Mouse (Mus musculus) forebrain, embryonic 11.5 days (tissue): ENCODE measurements around the gene Gm13288. TPM values are rescaled to one million over a fixed set of nuclear protein-coding genes. Genes with fewer than 3 reads are reported as not detected.
"Not testable (repeated sequence)": the region's sequence is repeated elsewhere in the genome, so short reads cannot be mapped to it uniquely, and the experiment has no call there.

Experiments
- ATAC-seq: fragments of 200-750 bp; cut with Nextera tagmentation; replicated peaks from 2 replicates; pipeline ENCODE4 v1.8.0; 2017; ENCODE audit warnings: moderate TSS enrichment; ENCODE audit not compliant: low FRiP score
- DNase-seq: peaks from one replicate; pipeline ENCODE4 v3.0.0-alpha.2; 2017; ENCODE audit warnings: low spot score
- H3K27ac ChIP-seq: fragments of 300-500 bp; sonication (generic); 2 replicates; pipeline ENCODE4 v1.5.1; 2014; ENCODE audit warnings: low read depth, low read length
- H3K27me3 ChIP-seq: fragments of 300-500 bp; sonication (generic); 2 replicates; pipeline ENCODE4 v1.6.1; 2014; ENCODE audit warnings: mild to moderate bottlenecking, low read length, mixed read lengths; ENCODE audit not compliant: control insufficient read depth, insufficient read depth
- H3K36me3 ChIP-seq: fragments of 300-500 bp; sonication (generic); 2 replicates; pipeline ENCODE4 v1.6.1; 2014; ENCODE audit warnings: mild to moderate bottlenecking, low read length, moderate library complexity, mixed read lengths; ENCODE audit not compliant: control insufficient read depth, insufficient read depth
- H3K4me1 ChIP-seq: fragments of 300-500 bp; sonication (generic); replicated peaks from 2 replicates; pipeline ENCODE4 v1.6.1; 2014; ENCODE audit warnings: low read length, mixed read lengths; ENCODE audit not compliant: control insufficient read depth, insufficient read depth
- H3K4me2 ChIP-seq: fragments of 300-500 bp; sonication (generic); 2 replicates; pipeline ENCODE4 v1.6.1; 2014; ENCODE audit warnings: low read depth, mild to moderate bottlenecking, low read length, moderate library complexity, mixed read lengths; ENCODE audit not compliant: severe bottlenecking
- H3K4me3 ChIP-seq: fragments of 300-500 bp; sonication (generic); 2 replicates; pipeline ENCODE4 v1.5.1; 2014; ENCODE audit warnings: low read depth, low read length
- H3K9ac ChIP-seq: fragments of 300-500 bp; sonication (generic); 2 replicates; pipeline ENCODE4 v1.6.1; 2014; ENCODE audit warnings: low read length
- H3K9me3 ChIP-seq: fragments of 300-500 bp; sonication (generic); 2 replicates; pipeline ENCODE4 v1.6.1; 2016; ENCODE audit warnings: low read length, mixed read lengths; ENCODE audit not compliant: control insufficient read depth
- WGBS: fragments of 180-500 bp; shearing (Covaris S2); extraction: QIAGEN DNeasy Blood & Tissue Kit; methylation state at CpG from one replicate; pipeline ENCODE4 v1.1.7; 2014; 5-methylcytosine and 5-hydroxymethylcytosine counted together
- polyA plus RNA-seq: library from polyadenylated mRNA; unstranded; fragments of >200 nt; fragmentation: Nextera tagmentation; extraction: Ambion mirVana; gene quantifications from 2 replicates; pipeline ENCODE4 v1.2.1, GENCODE M21; 2014

Gm13288 gene
- polyA plus RNA-seq, 1 experiment from 2014 or later: not detected

GRCm38 (mm10) chr4:88822995-88823394 is 17.7 kb downstream of the Gm13288 start:
- H3K27ac ChIP-seq: no peak overlapping the region
- H3K27me3 ChIP-seq: no peaks in the 10 kb centered on the region
- 22% methylated on average over 4 of the region's 4 CpGs for WGBS
- H3K4me2 ChIP-seq: no peak overlapping the region
- H3K36me3 ChIP-seq: no peaks in the 10 kb centered on the region
- no peak for ATAC-seq
- H3K4me1 ChIP-seq: no peaks in the 10 kb centered on the region
- no peak overlapping the region for H3K9ac ChIP-seq
- H3K4me3 ChIP-seq: no peak overlapping the region
- no peaks in the 10 kb centered on the region for H3K9me3 ChIP-seq
- DNase-seq: no peak

DNA sequence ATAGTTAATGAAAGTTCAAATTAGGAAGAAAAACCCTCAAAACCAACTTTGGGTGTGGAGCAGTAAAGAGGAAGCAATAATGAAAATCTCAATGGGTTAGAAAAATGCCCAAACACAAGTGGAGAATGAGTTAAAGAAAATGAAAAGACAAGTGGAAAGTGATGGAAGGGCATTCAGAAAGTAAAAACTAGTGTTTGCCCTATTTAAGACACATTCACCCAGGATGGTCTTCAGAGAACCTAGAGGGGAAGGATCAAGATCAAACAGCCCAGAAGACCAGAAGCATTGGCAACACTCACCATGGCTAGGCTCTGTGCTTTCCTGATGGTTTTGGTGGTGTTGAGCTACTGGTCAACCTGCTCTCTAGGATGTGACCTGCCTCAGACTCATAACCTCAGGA is 21.8 kb downstream of the Gm13288 start, which contains the start of gene Ifna6:
Gene Ifna6 (plus strand): TSS at position 301 of the 400 bp plus-strand sequence.
- not testable (repeated sequence) for H3K36me3 ChIP-seq, DNase-seq, H3K4me3 ChIP-seq, H3K4me1 ChIP-seq, H3K9ac ChIP-seq, H3K4me2 ChIP-seq, H3K9me3 ChIP-seq, H3K27me3 ChIP-seq, H3K27ac ChIP-seq, ATAC-seq

- 31% methylated on average over 4 of the region's 4 CpGs for WGBS
- Histone ChIP-seq H3K27me3 (no peaks in the 10 kb centered on the region), H3K4me1 (no peaks in the 10 kb centered on the region), H3K9ac (no peak overlapping the region), H3K36me3 (no peaks in the 10 kb centered on the region), H3K4me2 (no peak overlapping the region), H3K4me3 (no peak overlapping the region), H3K9me3 (no peaks in the 10 kb centered on the region), H3K27ac (no peak overlapping the region)
- DNase-seq (no peak), ATAC-seq (no peak)
Measured at GRCm38 (mm10) chr4:88830523-88830922, 25.2 kb downstream of the Gm13288 start.

DNA sequence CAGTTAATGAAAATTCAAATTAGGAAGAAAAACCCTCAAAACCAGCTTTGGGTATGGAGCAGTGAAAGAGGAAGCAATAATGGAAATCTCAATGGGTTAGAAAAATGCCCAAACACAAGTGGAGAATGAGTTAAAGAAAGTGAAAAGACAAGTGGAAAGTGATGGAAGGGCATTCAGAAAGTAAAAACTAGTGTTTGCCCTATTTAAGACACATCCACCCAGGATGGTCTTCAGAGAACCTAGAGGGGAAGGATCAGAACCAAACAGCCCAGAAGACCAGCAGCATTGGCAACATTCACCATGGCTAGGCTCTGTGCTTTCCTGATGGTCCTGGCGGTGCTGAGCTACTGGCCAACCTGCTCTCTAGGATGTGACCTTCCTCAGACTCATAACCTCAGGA is 29.9 kb downstream of the Gm13288 start, which contains the start of gene Ifna5:
Gene Ifna5 (plus strand): TSS at position 301 of the 400 bp plus-strand sequence.
- 89% methylated on average over 1 of the region's 1 CpGs for WGBS

DNA sequence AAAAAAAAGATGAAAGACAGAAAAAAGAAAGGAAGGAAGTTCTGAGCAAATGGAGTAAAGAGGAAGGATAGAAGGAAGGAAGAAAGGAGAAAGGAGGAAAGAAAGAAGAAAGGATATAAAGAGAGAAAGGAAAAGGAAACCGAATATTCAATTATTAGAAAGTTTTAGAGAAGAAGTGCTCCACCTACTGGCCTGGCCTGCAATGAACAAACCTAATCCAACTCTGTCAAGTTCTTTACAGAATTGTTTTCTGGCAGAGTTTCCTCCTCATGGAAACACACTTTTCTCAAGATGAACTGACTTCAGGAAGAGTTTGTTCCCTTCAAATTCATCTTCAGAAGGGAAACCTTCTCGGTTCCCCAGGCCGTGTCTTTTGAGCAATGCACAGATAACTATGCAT is 33.5 kb downstream of the Gm13288 start:
- 40% methylated on average over 3 of the region's 3 CpGs for WGBS
- H3K27me3 ChIP-seq: no peaks in the 10 kb centered on the region

More for the DNA sequence above, 29.9 kb downstream of the Gm13288 start, which contains the start of gene Ifna5:
- not testable (repeated sequence) for H3K36me3 ChIP-seq, H3K9ac ChIP-seq, H3K27me3 ChIP-seq, H3K27ac ChIP-seq, H3K4me2 ChIP-seq, ATAC-seq, DNase-seq, H3K4me1 ChIP-seq, H3K4me3 ChIP-seq, H3K9me3 ChIP-seq

GRCm38 (mm10) chr4:88840058-88840457 is 34.7 kb downstream of the Gm13288 start:
- Histone ChIP-seq H3K9ac (no peak overlapping the region), H3K4me3 (no peak overlapping the region), H3K27me3 (no peaks in the 10 kb centered on the region), H3K4me2 (no peak overlapping the region), H3K27ac (no peak overlapping the region), H3K4me1 (no peaks in the 10 kb centered on the region), H3K36me3 (no peaks in the 10 kb centered on the region), H3K9me3 (no peaks in the 10 kb centered on the region)
- ATAC-seq (no peak), DNase-seq (no peak)
- 81% methylated on average over 3 of the region's 3 CpGs for WGBS

More for the DNA sequence above, 33.5 kb downstream of the Gm13288 start:
- no peak overlapping the region for H3K9ac ChIP-seq
- no peak for ATAC-seq
- no peaks in the 10 kb centered on the region for H3K36me3 ChIP-seq
- H3K4me2 ChIP-seq: no peak overlapping the region
- no peak for DNase-seq
- H3K4me3 ChIP-seq: no peak overlapping the region
- H3K27ac ChIP-seq: no peak overlapping the region
- no peaks in the 10 kb centered on the region for H3K4me1 ChIP-seq
- H3K9me3 ChIP-seq: no peaks in the 10 kb centered on the region

GRCm38 (mm10) chr4:88841438-88841911 is 36.1 kb downstream of the Gm13288 start, which contains the start of gene Ifna4:
Gene Ifna4, plus strand, starts transcription at chr4:88841861.
- H3K4me3 ChIP-seq: no peak within 1 kb of the TSS
- no peak within 1 kb of the TSS for H3K27ac ChIP-seq
- H3K9me3 ChIP-seq: no peaks in the 10 kb centered on the region
- no peaks in the 10 kb centered on the region for H3K36me3 ChIP-seq
- WGBS: 41% methylated on average over 2 of the region's 2 CpGs
- no peak within 1 kb of the TSS for H3K9ac ChIP-seq
- ATAC-seq: no peak
- no peak within 1 kb of the TSS for H3K4me2 ChIP-seq
- DNase-seq: no peak
- H3K27me3 ChIP-seq: no peaks in the 10 kb centered on the region
- no peaks in the 10 kb centered on the region for H3K4me1 ChIP-seq

DNA sequence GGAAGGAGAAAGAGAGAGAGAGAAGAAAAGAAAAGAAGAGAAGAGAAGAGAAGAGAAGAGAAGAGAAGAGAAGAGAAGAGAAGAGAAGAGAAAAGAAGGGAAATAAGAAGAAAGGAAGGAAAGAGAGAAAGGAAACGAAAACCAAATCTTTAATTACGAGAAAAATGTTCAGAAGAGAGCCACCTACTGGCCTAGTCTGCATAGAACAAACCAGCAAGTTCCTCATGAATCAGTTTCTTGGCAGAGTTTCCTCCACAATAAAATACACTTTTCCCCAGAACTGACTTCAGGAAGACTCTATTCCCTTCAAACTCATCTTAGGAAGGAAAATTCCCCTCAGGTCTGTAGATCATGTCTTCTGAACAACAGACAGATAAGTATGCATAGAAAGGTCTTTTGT is 40.0 kb downstream of the Gm13288 start:
- H3K9me3 ChIP-seq: no peaks in the 10 kb centered on the region
- no peak overlapping the region for H3K9ac ChIP-seq
- ATAC-seq: no peak
- no peak overlapping the region for H3K27ac ChIP-seq
- no peak for DNase-seq
- H3K36me3 ChIP-seq: no peaks in the 10 kb centered on the region
- 51% methylated on average over 2 of the region's 2 CpGs for WGBS
- no peak overlapping the region for H3K4me3 ChIP-seq
- H3K27me3 ChIP-seq: no peaks in the 10 kb centered on the region
- H3K4me2 ChIP-seq: no peak overlapping the region
- H3K4me1 ChIP-seq: no peaks in the 10 kb centered on the region

- no peak for ATAC-seq
- H3K4me1 ChIP-seq: peaks cover 5% of the 10 kb centered on the region; the same call in 1 of the 2 replicates
- no peak within 1 kb of the TSS for H3K4me2 ChIP-seq
- H3K27ac ChIP-seq: no peak within 1 kb of the TSS
- H3K9me3 ChIP-seq: no peaks in the 10 kb centered on the region
- H3K36me3 ChIP-seq: no peaks in the 10 kb centered on the region
- no peak within 1 kb of the TSS for H3K9ac ChIP-seq
- 63% methylated on average over 1 of the region's 1 CpGs for WGBS
- no peaks in the 10 kb centered on the region for H3K27me3 ChIP-seq
- DNase-seq: no peak
- no peak within 1 kb of the TSS for H3K4me3 ChIP-seq
Measured at GRCm38 (mm10) chr4:88849698-88850097, 44.4 kb downstream of the Gm13288 start, which contains the start of gene Ifna1. Gene Ifna1, plus strand, starts transcription at chr4:88850087.
